Mouse (Mus musculus) large intestine, adult 2 months (tissue): ENCODE measurements around the gene Gpsm2. TPM values are rescaled to one million over a fixed set of nuclear protein-coding genes. Genes with fewer than 3 reads are reported as not detected.

Experiments
- DNase-seq: peaks from one replicate; pipeline ENCODE4 v3.0.0-alpha.2; 2012; ENCODE audit warnings: low read depth, low spot score
- WGBS: fragments of 180-500 bp; shearing (Covaris S2); methylation state at CpG from one replicate; pipeline ENCODE4 v1.1.7; 2018; 5-methylcytosine and 5-hydroxymethylcytosine counted together
- polyA plus RNA-seq: library from polyadenylated mRNA; depleted of rRNA; stranded (reverse); fragments of >200 nt; gene quantifications from 2 replicates; pipeline ENCODE4 v1.2.3, GENCODE M21; 2012

The Gpsm2 gene
- polyA plus RNA-seq, 1 experiment, result 12.2 TPM

GRCm38 (mm10) chr3:108730316-108730715 is 8.2 kb upstream of the Gpsm2 start:
- DNase-seq, result no peak
- 20% methylated on average over 12 of the region's 12 CpGs for WGBS

- no peak for DNase-seq
- WGBS, result 89% methylated on average over 3 of the region's 3 CpGs
These were observed 5.7 kb upstream of the Gpsm2 start for GRCm38 (mm10) chr3:108727776-108728175.

- no peak for DNase-seq
These were observed 5.2 kb upstream of the Gpsm2 start for GRCm38 (mm10) chr3:108727344-108727743.

- no peak for DNase-seq
- WGBS, result 88% methylated on average over 7 of the region's 7 CpGs
These were observed 4.3 kb upstream of the Gpsm2 start for GRCm38 (mm10) chr3:108726413-108726812.

- DNase-seq, result no peak
- 2% methylated on average over 44 of the region's 44 CpGs for WGBS
These were observed 775 bp downstream of the Gpsm2 start for GRCm38 (mm10) chr3:108721076-108721991.

GRCm38 (mm10) chr3:108719761-108720160 is 2.3 kb downstream of the Gpsm2 start:
- WGBS, result 45% methylated on average over 3 of the region's 3 CpGs
- DNase-seq, result no peak

GRCm38 (mm10) chr3:108719357-108719756 is 2.8 kb downstream of the Gpsm2 start:
- 32% methylated on average over 2 of the region's 2 CpGs for WGBS
- no peak for DNase-seq

- DNase-seq, result no peak
- WGBS, result 57% methylated on average over 3 of the region's 3 CpGs
These were observed 4.1 kb downstream of the Gpsm2 start for GRCm38 (mm10) chr3:108717896-108718502.

GRCm38 (mm10) chr3:108714837-108715236 is 7.3 kb downstream of the Gpsm2 start:
- DNase-seq, result peak; percentile 66
- WGBS, result 42% methylated on average over 4 of the region's 4 CpGs

- DNase-seq, result no peak
- WGBS, result 22% methylated on average over 3 of the region's 3 CpGs
These were observed 8.9 kb downstream of the Gpsm2 start for GRCm38 (mm10) chr3:108713065-108713675.

GRCm38 (mm10) chr3:108711296-108711695 is 10.8 kb downstream of the Gpsm2 start:
- DNase-seq, result no peak
- WGBS, result 95% methylated on average over 5 of the region's 5 CpGs

- WGBS, result 88% methylated on average over 8 of the region's 8 CpGs
- DNase-seq, result no peak
These were observed 19.3 kb downstream of the Gpsm2 start for GRCm38 (mm10) chr3:108702789-108703188.

- no peak for DNase-seq
These were observed 20.9 kb downstream of the Gpsm2 start for GRCm38 (mm10) chr3:108701256-108701655.

GRCm38 (mm10) chr3:108699786-108700185 is 22.3 kb downstream of the Gpsm2 start:
- no peak for DNase-seq
- 85% methylated on average over 4 of the region's 4 CpGs for WGBS

More at GRCm38 (mm10) chr3:108701256-108701655, 20.9 kb downstream of the Gpsm2 start:
- 66% methylated on average over 1 of the region's 1 CpGs for WGBS

- WGBS, result 94% methylated on average over 8 of the region's 8 CpGs
- no peak for DNase-seq
These were observed 23.4 kb downstream of the Gpsm2 start for GRCm38 (mm10) chr3:108698662-108699061.

- DNase-seq, result no peak
- WGBS, result 76% methylated on average over 9 of the region's 9 CpGs
These were observed 27.8 kb downstream of the Gpsm2 start for GRCm38 (mm10) chr3:108694321-108694720.

GRCm38 (mm10) chr3:108689979-108690378 is 32.1 kb downstream of the Gpsm2 start:
- WGBS, result 71% methylated on average over 4 of the region's 4 CpGs
- no peak for DNase-seq

GRCm38 (mm10) chr3:108689446-108689845 is 32.7 kb downstream of the Gpsm2 start:
- 82% methylated on average over 8 of the region's 8 CpGs for WGBS
- DNase-seq, result no peak

- no peak for DNase-seq
- 80% methylated on average over 6 of the region's 6 CpGs for WGBS
These were observed 33.1 kb downstream of the Gpsm2 start for GRCm38 (mm10) chr3:108689015-108689441.

GRCm38 (mm10) chr3:108685701-108686100 is 36.4 kb downstream of the Gpsm2 start:
- DNase-seq, result no peak
- 98% methylated on average over 7 of the region's 7 CpGs for WGBS
